Mouse (Mus musculus): ENCODE results near the gene Ifit3b.

- TF ChIP-seq POLR2A (IDR thresholded peaks at IDR 0.05; ENCODE audit: low read depth, low read length) (no peak), ZC3H11A (IDR thresholded peaks at IDR 0.05; ENCODE audit: low read depth, low read length) (no peak)
Observed at GRCm38 (mm10) chr19:34577121-34577520, 30.6 kb upstream of the Ifit3b start.

Measured in CH12.LX (cell line).